Mouse (Mus musculus) Muller cell, postnatal 12 days (primary cell): ENCODE results near the gene Sh3rf1.
"Not testable (repeated sequence)": the region's sequence is repeated elsewhere in the genome, so short reads cannot be mapped to it uniquely, and the experiment has no call there.

ENCODE experiments used
- DNase-seq: peaks from one replicate; pipeline ENCODE4 v3.0.0-alpha.2; 2015; ENCODE audit errors: inconsistent ontology term

Gene Sh3rf1

DNA sequence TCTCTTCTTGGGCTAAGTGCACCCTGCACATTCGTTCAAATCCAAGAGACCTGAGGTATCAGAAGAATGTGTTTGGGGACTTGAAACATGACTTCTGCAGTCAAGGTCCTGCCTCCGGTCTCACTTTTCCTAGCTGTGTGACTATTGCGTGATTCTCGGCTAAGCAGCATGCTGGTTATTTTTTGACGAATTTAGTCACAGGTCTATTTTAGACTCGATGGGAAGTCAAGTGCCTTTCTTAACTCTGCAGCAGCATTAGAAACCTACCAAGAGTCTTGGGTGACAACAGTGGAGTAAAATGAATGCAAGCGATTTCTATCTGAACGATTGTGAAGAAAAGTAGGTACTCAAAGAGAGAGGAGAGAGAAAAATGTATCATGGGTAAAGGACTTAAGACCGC is 149.6 kb downstream of the Sh3rf1 start:
- DNase-seq: no peak

DNA sequence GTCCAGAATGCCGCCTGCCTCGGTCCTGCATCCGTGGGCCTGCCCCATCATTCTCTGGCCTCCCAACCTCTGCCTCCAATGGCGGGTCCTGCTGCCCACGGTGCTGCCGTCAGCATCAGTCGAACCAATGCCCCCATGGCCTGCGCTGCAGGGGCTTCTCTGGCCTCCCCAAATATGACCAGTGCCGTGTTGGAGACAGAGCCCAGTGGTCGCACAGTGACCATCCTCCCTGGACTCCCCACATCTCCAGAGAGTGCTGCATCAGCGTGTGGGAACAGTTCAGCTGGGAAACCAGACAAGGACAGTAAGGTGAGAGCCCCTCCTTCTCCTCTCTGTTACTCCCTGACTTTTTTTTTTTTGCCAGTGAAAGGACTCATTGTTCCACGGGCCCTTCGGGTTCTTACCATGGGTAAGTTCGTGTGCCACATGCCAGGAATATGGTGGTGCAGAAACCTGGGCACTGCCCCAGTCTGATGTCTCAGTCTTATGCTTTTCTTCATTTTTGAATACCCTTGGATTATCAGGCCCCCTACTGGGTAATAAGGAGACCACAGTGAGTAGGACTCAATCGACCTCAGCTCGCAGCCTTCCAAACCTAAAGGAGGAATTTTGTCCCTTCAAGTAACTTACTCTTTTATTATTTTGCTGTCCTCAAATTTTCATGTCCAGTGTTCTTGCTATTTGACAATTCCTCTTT is 150.5 kb downstream of the Sh3rf1 start:
- no peak for DNase-seq

DNA sequence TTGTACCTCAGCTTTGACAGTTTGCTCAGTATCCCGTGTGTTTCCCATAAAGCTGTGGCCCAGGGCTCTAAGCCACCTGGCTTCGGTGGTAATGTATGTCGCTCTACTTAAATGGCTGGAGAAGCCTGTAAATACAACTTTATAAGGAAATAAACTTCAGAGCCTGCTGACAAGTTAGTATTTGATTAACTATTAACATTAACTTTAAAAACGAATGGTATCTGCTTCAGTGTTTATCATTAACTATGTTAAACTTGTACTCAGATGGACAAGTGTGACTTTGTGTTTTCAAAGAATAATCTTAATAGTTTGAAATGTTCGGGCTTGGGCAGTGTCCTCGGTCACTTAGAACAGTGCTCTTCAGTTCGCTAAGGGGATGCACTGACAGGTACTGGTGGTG is 151.5 kb downstream of the Sh3rf1 start:
- DNase-seq: no peak

DNA sequence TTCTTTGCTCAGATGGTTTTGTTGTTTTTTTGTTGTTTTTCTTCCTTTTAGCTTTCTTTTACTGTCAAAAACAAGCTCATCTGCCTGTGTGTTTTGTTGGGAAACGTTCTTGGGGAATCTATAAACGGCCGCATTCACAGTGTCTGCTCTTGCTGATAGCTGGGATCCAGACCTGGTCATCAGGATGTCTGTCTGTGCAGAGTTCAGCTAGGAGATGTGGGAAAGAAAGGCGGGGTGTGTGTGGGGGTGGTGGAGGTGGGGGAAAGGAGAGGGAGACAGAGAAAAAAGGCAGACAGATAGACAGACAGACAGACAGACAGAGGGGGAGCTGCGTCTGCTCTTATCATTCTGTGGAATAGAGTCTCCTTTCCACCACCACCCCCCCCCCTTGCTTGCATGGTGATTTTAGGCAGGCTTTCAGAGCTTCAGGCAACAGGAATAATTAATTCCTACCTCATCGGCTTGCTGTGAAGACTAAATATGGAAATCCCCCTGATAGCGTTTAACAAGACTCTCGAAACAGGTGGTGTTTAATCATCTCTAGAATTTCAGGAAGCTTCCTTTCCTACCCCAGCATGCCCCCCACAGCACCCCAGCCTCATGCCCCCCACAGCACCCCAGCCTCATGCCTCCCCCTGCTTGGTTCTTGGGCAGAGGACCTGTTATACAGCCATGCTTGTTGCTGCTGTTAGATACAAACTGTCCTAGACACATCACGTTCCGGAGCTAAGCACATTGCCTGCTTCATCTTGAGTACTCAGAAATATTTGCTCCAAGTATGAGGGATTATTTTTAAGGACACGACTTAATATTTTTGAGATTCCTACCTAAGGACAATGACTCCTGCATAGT is 155.4 kb downstream of the Sh3rf1 start:
- no peak for DNase-seq

DNA sequence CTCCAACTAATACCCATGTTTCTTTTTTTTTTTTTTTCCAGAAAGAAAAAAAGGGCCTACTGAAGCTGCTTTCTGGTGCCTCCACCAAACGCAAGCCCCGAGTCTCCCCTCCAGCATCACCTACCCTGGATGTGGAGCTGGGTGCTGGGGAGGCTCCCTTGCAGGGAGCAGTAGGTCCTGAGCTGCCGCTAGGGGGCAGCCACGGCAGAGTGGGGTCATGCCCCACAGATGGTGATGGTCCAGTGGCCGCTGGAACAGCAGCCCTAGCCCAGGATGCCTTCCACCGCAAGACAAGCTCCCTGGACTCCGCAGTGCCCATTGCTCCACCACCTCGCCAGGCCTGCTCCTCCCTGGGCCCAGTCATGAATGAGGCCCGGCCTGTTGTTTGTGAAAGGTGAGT is 160.9 kb downstream of the Sh3rf1 start:
- DNase-seq: no peak

DNA sequence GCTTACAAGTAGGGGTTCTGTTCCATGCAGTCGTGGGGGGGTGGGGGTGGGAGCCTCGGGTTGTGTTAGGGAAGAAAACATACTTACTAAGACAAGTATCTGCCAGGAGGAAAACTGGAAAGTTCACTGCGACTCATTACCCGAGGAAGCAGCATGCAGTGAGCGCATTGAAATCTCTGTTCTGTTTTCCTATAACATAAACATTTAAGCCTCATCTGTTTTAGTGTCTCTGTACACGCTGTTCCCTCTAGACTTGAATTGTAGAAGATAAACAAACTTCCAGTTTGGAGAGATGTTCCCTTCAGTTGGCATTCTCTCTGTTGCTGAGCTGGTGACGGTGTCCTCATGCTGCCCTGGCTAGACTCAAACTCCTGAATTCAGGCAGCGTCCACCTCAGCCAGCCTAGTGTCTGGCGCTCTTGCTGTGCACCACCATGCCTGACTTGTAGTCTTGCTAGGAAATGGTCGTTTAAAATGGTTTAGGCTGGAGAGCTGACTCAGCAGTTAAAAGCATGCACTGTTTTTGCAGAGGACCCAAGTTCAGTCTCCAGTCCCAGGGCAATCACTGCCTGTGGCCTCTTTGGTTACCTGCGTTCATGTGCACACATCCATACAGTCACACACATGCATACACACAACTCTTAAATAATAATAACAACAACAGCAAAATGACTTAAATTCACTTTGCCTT is 162.0 kb downstream of the Sh3rf1 start:
- DNase-seq: no peak

DNA sequence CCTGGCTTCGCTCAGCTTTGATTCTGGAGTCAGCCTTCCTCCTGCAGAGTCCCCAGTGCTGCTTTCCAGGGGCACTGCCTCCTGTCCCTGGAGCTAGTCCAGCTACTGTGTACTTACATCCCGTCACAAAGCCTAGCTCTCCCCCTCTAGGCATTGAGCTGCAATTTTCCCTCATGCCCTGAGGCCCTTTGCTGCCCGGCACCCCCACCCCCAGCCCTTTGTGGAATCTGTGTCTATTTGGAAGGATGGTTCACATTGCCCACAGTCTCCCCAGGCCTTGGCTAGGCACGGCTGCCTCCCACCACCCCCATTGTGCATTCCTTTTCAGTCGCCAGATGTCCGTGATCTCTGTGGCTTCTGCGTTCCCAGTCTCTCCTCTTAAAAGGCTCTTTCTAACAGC is 163.0 kb downstream of the Sh3rf1 start:
- DNase-seq: peak; percentile 99

DNA sequence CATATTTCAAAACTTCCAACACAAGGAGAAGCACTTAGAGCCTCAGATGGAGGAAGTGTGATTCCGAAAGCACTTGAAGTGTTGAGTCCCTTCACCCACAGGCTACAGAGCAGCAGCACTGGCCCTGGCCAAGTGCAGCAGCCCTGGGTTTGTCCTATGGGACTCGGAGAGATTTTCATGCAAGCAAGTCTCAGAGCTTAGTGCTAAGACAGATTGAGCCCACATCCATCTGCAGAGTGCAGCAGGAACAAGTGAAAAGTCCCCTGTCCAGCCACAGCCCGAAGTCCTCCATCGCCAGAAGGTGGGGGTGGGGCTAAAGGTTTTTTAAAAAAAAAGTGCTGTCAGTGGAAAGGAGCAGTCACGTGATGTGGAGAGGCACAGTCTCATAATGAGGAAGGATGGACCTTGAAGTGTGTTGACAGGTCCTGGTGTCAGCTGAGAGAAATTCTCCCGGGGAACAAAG is 163.9 kb downstream of the Sh3rf1 start:
- peak; percentile 71 for DNase-seq

DNA sequence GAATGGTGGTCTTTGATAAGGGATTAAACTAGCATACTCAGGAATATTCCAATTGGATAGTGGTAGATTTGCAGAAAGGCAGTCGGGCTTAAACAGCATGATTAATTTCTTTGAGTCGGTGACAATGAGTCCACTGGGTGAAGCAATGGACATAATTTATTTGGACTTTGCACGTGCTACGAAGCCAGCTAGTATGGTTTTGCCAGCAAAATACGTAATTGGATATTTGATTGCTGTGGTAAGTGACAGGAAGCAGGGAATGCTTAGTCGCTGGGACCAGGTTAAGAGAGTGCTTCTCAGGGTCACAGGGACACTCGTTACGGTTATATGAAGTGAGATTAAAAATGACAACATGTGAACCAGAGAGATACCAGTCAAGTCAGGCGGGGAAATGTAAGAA is 164.7 kb downstream of the Sh3rf1 start:
- peak; percentile 14 for DNase-seq

DNA sequence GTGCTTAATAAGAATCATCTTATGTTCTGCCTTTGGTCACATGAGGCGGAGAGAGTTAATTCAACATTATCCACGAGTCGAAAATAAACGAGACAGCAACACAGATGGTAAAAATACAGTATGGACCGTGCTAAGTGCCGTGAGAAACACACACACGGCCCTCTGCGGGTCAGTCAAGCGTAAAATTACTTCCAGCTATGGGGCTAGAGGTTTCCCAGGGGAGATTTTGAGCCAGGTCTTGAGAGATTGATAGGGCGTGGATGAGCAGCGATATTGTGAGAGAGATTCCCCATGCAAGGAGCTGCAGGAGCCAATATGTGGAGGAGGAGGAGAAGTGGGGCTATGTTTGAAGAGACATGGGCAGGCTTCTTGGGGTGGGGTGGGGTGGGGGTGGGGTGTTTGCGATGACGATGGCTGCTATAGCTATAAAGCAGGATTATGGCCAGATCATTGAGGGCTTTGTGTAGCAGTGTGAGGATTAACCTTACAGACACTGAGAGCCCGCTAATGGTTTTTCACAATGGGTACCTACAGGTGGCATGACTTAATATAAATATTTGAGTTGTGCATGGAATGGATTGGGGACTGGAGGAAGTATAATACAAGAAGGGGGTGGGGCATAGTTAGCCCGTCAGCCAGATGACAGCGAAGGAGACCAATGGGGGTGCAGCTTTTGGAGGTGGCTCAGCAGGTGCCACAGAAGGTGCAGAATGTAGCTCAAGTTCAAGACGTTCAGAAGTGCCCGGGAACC is 166.8 kb downstream of the Sh3rf1 start:
- no peak for DNase-seq

DNA sequence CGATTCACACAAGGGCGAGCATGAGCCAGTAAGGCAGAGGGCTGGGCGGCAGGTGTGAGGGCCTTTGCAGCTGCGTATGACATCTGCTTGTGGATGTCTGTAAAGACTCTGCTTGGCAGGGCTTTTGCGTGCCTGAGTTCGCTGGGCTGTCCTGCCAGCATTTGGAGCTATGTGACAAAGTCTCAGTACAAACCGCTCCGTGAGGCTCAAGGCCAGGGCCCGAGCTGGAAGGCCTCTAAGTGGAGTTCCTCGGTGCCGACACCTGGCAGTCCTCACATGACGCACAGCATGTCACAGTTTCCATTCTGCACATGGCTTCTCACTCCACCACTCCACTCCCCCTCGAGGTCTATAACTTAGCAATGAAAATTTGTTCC is 167.4 kb downstream of the Sh3rf1 start:
- no peak for DNase-seq

DNA sequence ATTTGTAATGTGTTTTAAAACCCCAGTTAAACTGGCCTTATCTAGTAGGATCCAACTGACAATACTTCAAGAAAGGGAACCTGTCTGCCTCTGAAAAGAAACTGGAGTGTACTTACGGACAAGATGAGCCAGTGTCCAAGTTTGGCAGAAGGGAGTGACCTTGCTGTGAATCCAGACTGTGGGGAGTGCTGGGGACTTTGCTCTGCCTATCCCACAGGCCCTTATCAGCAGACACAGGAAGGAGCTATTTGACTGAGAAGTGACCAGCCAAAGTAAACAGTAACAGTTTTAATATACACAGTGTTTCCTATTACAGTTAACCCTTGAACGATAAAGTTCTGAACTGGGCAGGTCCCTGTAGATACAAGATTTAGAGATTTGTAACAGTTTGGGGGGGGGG is 173.5 kb downstream of the Sh3rf1 start:
- no peak for DNase-seq

DNA sequence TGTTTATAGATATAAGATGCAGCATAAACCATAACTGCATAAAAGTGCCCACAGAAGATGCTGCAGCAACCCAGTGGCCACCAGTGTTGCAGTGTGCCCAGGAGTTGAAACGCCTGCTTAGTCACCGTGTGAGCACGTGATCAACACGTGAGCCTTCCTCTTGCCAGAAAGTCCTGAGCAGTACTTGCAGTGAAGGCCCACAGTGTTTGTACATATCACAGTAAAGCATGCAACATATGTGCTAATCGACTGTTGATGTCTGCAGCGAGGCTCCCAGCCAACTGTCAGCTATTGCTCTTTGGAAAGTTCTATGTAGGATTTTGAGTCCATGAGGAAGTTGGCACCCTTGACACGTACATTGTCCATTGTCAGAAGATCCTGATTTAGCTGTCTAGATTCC is 174.1 kb downstream of the Sh3rf1 start:
- DNase-seq: no peak

DNA sequence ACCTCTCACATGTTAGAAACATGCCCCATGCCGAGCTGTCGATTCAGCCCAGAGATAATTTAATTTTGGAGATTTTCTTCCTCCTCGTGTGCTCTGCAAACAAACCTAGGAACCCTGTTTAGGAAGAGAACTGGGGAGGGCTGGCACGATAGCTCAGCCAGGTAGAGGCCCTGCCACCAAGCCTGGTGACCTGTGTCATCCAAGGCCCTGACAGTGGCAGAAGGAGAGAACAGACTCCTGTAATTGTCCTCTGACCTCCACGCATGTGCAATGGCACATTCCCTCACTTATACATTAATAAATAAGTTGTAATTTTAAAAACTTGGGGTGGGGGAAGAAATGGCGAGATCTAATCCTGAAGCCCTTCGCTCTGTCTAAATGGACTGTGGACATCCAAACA is 179.2 kb downstream of the Sh3rf1 start:
- no peak for DNase-seq

DNA sequence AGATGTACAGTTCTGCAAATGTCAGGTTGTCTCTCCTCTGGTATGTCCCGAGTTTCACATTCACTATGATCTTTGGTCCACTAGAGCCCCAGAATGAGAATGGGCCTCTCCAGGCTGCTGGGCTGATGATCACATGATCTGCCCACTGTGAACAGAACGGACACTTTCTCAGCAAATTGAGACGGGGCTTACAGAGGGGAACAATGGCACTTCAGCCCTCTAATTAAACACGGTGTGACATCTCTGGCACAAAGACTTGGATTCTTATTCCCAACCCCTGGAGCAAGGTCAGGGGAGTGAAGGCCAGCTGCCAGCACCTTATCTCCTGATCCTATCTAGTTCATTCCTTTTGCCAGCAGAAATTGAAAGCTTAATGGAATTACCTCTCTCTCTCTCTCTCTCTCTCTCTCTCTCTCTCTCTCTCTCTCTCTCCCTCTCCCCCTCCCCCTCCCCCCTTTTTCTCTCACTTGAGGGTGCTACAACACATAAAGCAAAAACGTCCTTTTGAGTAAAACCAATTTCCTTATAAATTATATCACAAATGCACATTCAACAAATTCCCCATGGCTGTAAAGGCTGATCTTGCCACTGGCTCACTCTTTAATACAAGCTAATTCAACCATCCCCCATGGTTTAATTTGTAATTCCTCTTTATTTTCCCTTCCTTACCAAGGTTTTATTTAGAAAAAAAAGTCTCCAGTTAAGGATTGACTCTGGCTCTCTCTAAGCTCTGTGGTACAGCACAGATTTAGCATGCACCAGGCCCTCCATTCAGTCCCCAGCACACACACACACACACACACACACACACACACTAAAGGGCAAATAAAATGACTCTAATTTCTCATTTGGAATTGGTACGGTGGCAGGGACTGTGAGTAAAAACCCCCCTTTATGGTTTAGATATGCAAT is 179.8 kb downstream of the Sh3rf1 start:
- peak; percentile 56 for DNase-seq

DNA sequence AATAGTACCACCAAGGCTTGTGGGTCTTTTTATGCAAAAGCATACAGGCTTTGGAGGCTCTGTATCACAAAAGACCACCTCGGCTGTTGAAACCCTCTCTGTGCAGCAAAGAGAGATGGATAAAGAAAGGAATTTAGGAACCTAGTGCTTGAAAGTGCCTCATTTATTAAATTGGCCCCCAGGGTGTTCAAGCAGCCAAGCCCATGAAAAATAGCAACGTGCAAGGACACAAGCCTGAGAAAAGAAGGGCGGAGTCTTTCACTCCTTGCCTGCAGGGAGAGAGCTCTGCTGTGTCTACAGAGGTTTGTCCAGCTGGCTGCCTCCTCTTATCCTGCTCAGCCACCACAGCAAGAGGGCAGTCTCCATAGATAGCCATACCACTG is 180.5 kb downstream of the Sh3rf1 start:
- no peak for DNase-seq

DNA sequence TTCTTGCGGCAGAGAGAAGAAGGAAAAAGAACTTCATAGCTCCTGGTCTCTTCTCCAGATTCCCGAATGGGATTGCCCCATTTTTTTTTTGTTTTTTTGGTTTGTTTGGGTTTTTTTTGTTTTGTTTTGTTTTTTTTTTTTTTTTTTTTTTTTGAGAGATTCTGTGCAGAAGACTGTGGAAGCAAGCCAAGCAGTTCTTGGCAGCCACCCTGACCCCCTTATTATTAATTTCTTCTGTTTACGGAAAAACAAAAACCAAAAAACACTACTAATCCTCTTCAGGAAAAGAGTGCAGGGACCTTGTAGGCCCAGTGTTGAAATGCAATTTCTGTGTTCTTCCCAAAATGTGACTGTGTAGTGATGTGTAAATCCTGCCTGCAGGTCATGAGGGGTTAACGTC is 185.4 kb downstream of the Sh3rf1 start:
- no peak for DNase-seq

DNA sequence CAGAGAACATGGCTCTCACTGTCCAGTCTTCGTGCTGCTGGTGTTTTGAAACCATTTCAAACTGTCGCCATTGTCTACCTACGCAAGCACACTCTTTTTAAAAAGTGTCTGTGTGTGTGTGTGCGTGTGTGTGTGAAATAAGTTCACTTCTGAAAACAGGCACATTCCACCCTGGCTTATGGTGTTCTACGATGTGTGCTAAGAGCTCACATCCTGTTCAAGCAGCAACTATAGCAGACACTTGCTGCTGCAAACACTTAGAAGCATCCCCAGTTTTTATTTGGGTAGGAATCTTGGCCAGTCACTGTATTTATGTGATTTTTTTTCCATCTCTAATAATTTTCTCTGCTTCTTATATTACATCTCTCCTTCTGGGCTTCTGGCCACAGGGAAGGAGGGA is 186.0 kb downstream of the Sh3rf1 start:
- DNase-seq: not testable (repeated sequence)

DNA sequence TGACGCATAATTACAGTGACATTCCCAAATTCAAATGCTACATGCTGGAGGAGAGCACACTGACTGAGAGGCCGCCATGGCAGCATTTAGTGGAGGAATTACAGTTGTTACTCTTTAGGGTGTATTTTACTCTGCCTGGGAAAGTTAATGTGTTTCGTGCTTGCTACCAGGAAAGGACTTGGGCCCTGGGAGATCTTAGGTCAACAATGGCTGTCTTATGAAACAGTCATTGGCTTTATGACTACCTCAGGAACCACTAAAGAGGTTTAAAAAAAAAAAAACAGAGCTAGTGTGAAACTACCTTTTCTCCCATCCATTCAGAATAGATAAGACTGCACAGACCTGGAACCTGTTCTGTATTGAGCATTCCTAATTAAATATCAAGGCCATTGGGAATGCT is 195.8 kb downstream of the Sh3rf1 start:
- no peak for DNase-seq

DNA sequence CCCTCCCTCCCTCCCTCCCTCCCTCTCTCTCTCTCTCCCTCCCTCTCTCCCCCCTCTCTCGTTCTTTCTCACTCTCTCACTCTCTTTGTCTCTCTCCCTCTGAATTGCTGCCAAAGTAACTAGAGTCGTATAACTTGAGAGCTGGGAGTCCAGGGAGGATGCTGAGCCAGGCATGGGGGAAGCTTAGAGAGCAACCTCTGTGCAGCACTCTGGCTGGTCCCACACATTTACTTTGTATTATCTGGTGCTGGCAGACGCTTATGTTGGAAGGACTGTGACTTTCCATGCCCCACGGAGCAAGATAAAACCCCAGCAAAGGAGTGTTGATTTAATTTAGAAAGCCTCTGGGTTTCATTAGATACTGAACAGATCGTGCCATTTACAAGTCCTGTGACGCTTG is 196.5 kb downstream of the Sh3rf1 start:
- DNase-seq: peak; percentile 48

DNA sequence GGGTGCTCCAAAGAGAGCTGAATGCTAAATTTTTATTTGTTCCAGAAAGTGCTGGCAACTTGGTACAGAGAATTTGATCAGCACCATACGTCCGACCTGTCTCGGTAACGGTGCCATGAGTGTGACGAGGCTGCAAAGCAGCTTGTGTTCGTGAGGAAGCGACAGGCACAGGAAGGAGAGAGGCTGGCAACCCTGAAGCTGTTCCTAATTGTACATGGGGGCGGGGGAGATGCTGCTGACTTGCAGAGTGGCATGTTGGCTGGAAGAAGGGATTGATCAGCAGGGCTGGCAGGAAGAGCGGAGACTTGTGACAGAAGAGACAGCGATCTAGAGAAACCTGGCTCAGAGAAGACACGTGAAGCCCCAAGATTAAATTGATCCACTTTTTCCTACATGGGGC is 197.9 kb downstream of the Sh3rf1 start:
- DNase-seq: no peak
